31 mouse cellular contexts compared by ENCODE assay signal in genomic region chr4:5358274-5358673, GRCm38 (mm10).
"Had no signal": no experiment of that assay in that cellular context is flagged by ENCODE, and none has a peak within 500 bp of the region (broad histone marks: within the 10 kb centered on the region; RNA-seq: fewer than 3 reads in every experiment).

No protein-coding gene starts in this region.

- H3K27ac ChIP-seq: limb, embryonic 10.5 days; limb, embryonic 12.5 days; limb, embryonic 13.5 days; limb, embryonic 15.5 days; liver, embryonic 12.5 days; liver, embryonic 13.5 days; liver, embryonic 14.5 days; liver, embryonic 15.5 days; lung, embryonic 15.5 days; macrophage; midbrain, embryonic 12.5 days; midbrain, embryonic 13.5 days; midbrain, embryonic 15.5 days; neural tube, embryonic 12.5 days; neural tube, embryonic 13.5 days had no signal

- H3K27me3 ChIP-seq: limb, embryonic 12.5 days; limb, embryonic 13.5 days; limb, embryonic 15.5 days; liver, embryonic 12.5 days; liver, embryonic 13.5 days; liver, embryonic 15.5 days; lung, embryonic 15.5 days; megakaryocyte, embryonic 14.5 days; midbrain, embryonic 12.5 days; midbrain, embryonic 13.5 days; midbrain, embryonic 15.5 days; neural tube, embryonic 12.5 days; neural tube, embryonic 13.5 days had no signal

- ATAC-seq: liver, embryonic 12.5 days; liver, postnatal 0 days; lung, postnatal 0 days; midbrain, embryonic 13.5 days; midbrain, embryonic 15.5 days; midbrain, embryonic 16.5 days had no signal

- H3K9ac ChIP-seq: limb, embryonic 12.5 days; limb, embryonic 13.5 days; limb, embryonic 15.5 days; liver, embryonic 12.5 days; liver, embryonic 13.5 days; liver, embryonic 14.5 days; liver, embryonic 15.5 days; liver, postnatal 0 days; lung, embryonic 14.5 days; lung, embryonic 15.5 days; midbrain, embryonic 12.5 days; midbrain, embryonic 13.5 days; midbrain, embryonic 15.5 days; neural tube, embryonic 12.5 days; neural tube, embryonic 13.5 days had no signal

- H3K4me1 ChIP-seq: limb, embryonic 10.5 days; limb, embryonic 12.5 days; limb, embryonic 13.5 days; limb, embryonic 15.5 days; liver, embryonic 12.5 days; liver, embryonic 13.5 days; liver, embryonic 15.5 days; lung, embryonic 15.5 days; megakaryocyte, embryonic 14.5 days; midbrain, embryonic 12.5 days; midbrain, embryonic 13.5 days; midbrain, embryonic 15.5 days; neural tube, embryonic 12.5 days; neural tube, embryonic 13.5 days had no signal

- H3K36me3 ChIP-seq: limb, embryonic 10.5 days; limb, embryonic 12.5 days; limb, embryonic 13.5 days; limb, embryonic 15.5 days; liver, embryonic 12.5 days; liver, embryonic 13.5 days; liver, embryonic 15.5 days; lung, embryonic 15.5 days; midbrain, embryonic 12.5 days; midbrain, embryonic 13.5 days; midbrain, embryonic 15.5 days; neural tube, embryonic 12.5 days; neural tube, embryonic 13.5 days had no signal

- H3K4me3 ChIP-seq: limb, embryonic 10.5 days; limb, embryonic 12.5 days; limb, embryonic 13.5 days; limb, embryonic 15.5 days; liver, embryonic 12.5 days; liver, embryonic 13.5 days; liver, embryonic 15.5 days; lung, embryonic 15.5 days; megakaryocyte, embryonic 14.5 days; midbrain, embryonic 12.5 days; midbrain, embryonic 13.5 days; midbrain, embryonic 15.5 days; myocyte; neural tube, embryonic 12.5 days; neural tube, embryonic 13.5 days had no signal

- DNase-seq: left cerebral cortex, postnatal 4 days; liver; liver, embryonic 13.5 days; liver, postnatal 0 days; lung, adult 18-20 months; lung, adult 2 months; lung, embryonic 14.5 days; lung, postnatal 10 days; lung, postnatal 14 days; lung, postnatal 36 days; lung, postnatal 4 days; midbrain, embryonic 14.5 days had no signal

- H3K4me2 ChIP-seq: limb, embryonic 12.5 days; limb, embryonic 13.5 days; limb, embryonic 15.5 days; liver, embryonic 11.5 days; liver, embryonic 12.5 days; liver, embryonic 13.5 days; liver, embryonic 15.5 days; lung, embryonic 14.5 days; lung, embryonic 15.5 days; midbrain, embryonic 12.5 days; midbrain, embryonic 13.5 days; midbrain, embryonic 15.5 days; neural tube, embryonic 12.5 days; neural tube, embryonic 13.5 days had no signal

- H3K9me3 ChIP-seq: limb, embryonic 10.5 days; limb, embryonic 12.5 days; limb, embryonic 13.5 days; limb, embryonic 15.5 days; liver, embryonic 12.5 days; liver, embryonic 13.5 days; liver, embryonic 15.5 days; lung, embryonic 15.5 days; megakaryocyte, embryonic 14.5 days; midbrain, embryonic 12.5 days; midbrain, embryonic 13.5 days; midbrain, embryonic 15.5 days; neural tube, embryonic 12.5 days; neural tube, embryonic 13.5 days had no signal
